Mouse (Mus musculus) C2C12 (cell line): ENCODE measurements around the gene Dnaaf5. TPM values are rescaled to one million over a fixed set of nuclear protein-coding genes. Genes with fewer than 3 reads are reported as not detected.

Source experiments
- H3K27me3 ChIP-seq: one replicate; pipeline ENCODE4 v1.6.1; 2011; ENCODE audit not compliant: control insufficient read depth, insufficient read depth, insufficient read length
- H3K36me3 ChIP-seq: one replicate; pipeline ENCODE4 v1.6.1; 2011; ENCODE audit not compliant: control insufficient read depth, insufficient read depth
- H3K4me3 ChIP-seq: one replicate; pipeline ENCODE4 v1.5.1; 2011; ENCODE audit warnings: mild to moderate bottlenecking, control low read depth; ENCODE audit not compliant: poor library complexity, insufficient read depth, severe bottlenecking
- H3K79me2 ChIP-seq: one replicate; pipeline ENCODE4 v1.6.1; 2011; ENCODE audit not compliant: control insufficient read depth, insufficient read depth
- H3K79me3 ChIP-seq: one replicate; pipeline ENCODE4 v1.6.1; 2011; ENCODE audit warnings: low read depth, control low read depth
- H3ac ChIP-seq: one replicate; pipeline ENCODE3; 2011; ENCODE audit warnings: low read depth; ENCODE audit not compliant: control insufficient read depth, insufficient read length
- CEBPB ChIP-seq: IDR thresholded peaks from one replicate; pipeline ENCODE4 v1.6.1; 2011; ENCODE audit warnings: low read depth, mild to moderate bottlenecking, control low read depth, moderate library complexity
- CTCF ChIP-seq: IDR thresholded peaks from one replicate; pipeline ENCODE4 v1.5.1; 2011; ENCODE audit not compliant: control insufficient read depth, insufficient read depth, insufficient read length
- FOSL1 ChIP-seq: IDR thresholded peaks from one replicate; pipeline ENCODE4 v1.8.0; 2011; ENCODE audit warnings: mild to moderate bottlenecking, low read length; ENCODE audit not compliant: poor library complexity, insufficient read depth, severe bottlenecking
- MAX ChIP-seq: IDR thresholded peaks from one replicate; pipeline ENCODE4 v1.6.1; 2011; ENCODE audit warnings: mild to moderate bottlenecking, control low read depth
- MYOD1 ChIP-seq: IDR thresholded peaks from one replicate; pipeline ENCODE4 v1.6.1; 2011; ENCODE audit warnings: low read depth; ENCODE audit not compliant: control insufficient read depth, insufficient read length
- MYOG ChIP-seq: IDR thresholded peaks from one replicate; pipeline ENCODE4 v1.6.1; 2011; ENCODE audit not compliant: control insufficient read depth, insufficient read length; ENCODE audit errors: extremely low read depth
- USF1 ChIP-seq: IDR thresholded peaks from one replicate; pipeline ENCODE4 v1.6.1; 2011; ENCODE audit warnings: low read depth, mild to moderate bottlenecking, control low read depth, moderate library complexity
- polyA plus RNA-seq: library from polyadenylated mRNA; unstranded; fragments of >200 nt; fragmentation: generic; extraction: Trizol; gene quantifications from one replicate; pipeline ENCODE4 v1.2.1, GENCODE M21; 2012; ENCODE audit warnings: missing spikeins

Dnaaf5 gene
- polyA plus RNA-seq, 1 experiment = 32.6 TPM

DNA sequence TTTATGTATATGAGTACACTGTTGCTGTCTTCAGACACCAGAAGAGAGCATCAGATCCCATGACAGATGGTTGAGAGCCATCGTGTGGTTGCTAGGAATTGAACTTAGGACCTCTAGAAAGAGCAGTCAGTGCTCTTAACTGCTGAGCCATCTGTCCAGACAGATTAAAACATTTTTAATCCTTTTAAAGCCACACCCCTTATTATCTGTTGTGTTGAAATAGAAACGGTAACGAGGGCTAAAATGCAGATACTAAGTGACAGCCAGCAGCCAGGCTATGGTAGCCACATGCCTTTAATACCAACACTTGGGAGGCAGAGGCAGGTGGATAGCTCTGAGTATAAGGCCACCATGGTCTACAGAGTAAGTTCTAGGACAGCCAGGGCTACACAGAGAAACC lies 82.1 kb downstream of the Dnaaf5 start:
- Histone ChIP-seq H3K27me3 (no peaks in the 10 kb centered on the region), H3K79me2 (no peaks in the 10 kb centered on the region), H3K79me3 (peaks cover 2% of the 10 kb centered on the region), H3K36me3 (peaks cover 70% of the 10 kb centered on the region), H3K4me3 (no peak overlapping the region), H3ac (no peak overlapping the region)
- no peak for TF ChIP-seq MAX
- no peak for TF ChIP-seq MYOD1
- TF ChIP-seq CTCF = no peak
- no peak for TF ChIP-seq CEBPB
- TF ChIP-seq FOSL1 = no peak
- no peak for TF ChIP-seq MYOG
- no peak for TF ChIP-seq USF1

DNA sequence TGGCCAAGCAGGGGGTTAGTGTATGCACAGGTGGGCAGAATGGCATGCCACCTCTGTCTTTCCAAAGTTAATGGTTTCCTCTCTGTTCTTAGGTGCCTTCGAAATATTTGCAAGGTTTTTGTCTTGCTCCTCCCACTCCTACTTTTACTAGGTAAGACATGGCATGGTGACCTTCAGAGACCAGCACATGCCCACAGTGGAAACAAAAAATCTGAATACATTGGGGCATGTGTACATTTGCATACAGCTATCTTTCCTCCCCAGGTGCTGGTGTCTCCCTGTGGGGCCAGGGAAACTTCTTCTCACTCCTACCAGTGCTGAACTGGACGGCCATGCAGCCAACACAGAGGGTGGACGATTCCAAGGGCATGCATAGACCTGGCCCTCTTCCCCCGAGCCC lies 84.4 kb downstream of the Dnaaf5 start:
- Histone ChIP-seq H3ac (no peak overlapping the region), H3K79me2 (no peaks in the 10 kb centered on the region), H3K4me3 (no peak overlapping the region), H3K27me3 (no peaks in the 10 kb centered on the region), H3K79me3 (no peaks in the 10 kb centered on the region), H3K36me3 (peaks cover 65% of the 10 kb centered on the region)
- TF ChIP-seq USF1 = no peak
- TF ChIP-seq CEBPB = no peak
- TF ChIP-seq FOSL1 = no peak
- no peak for TF ChIP-seq CTCF
- TF ChIP-seq MAX = no peak
- TF ChIP-seq MYOD1 = no peak
- no peak for TF ChIP-seq MYOG

Other genes starting within 250 kb of the Dnaaf5 start
- 56.4 TPM for gene Pdgfa, start 152.9 kb upstream of the Dnaaf5 start, polyA plus RNA-seq
- gene Prkar1b, start 222 bp upstream of the Dnaaf5 start, polyA plus RNA-seq = 1.7 TPM
- gene Sun1, start 50.4 kb downstream of the Dnaaf5 start, polyA plus RNA-seq = 39.4 TPM
- 133 TPM for gene Get4, start 102.1 kb downstream of the Dnaaf5 start, polyA plus RNA-seq
- gene Adap1, start 175.4 kb downstream of the Dnaaf5 start, polyA plus RNA-seq = 0.06 TPM
- 52.9 TPM for gene Cox19, start 201.2 kb downstream of the Dnaaf5 start, polyA plus RNA-seq
- not detected for gene Cyp2w1, start 202.4 kb downstream of the Dnaaf5 start, polyA plus RNA-seq
- gene Gpr146, start 227.5 kb downstream of the Dnaaf5 start, polyA plus RNA-seq = 1.7 TPM